Mouse (Mus musculus) inflammation-experienced regulatory T-cells (primary cell): Measurements from ENCODE around the gene Asprv1. TPM values are rescaled to one million over a fixed set of nuclear protein-coding genes. Genes with fewer than 3 reads are reported as not detected.

Experiments
- polyA plus RNA-seq, 2 experiments: library from polyadenylated mRNA; unstranded; fragments of 100-300 nt; shearing (Covaris generic); gene quantifications; one replicate each; pipeline ENCODE4 v1.2.1; 2017

The Asprv1 gene
- polyA plus RNA-seq, result under 1 TPM in 1 of 2 experiments, not detected in 1; 0.72 TPM

GRCm38 (mm10) chr6:86627946-86628345, at the start of gene Asprv1:
TSS of gene Asprv1 (plus strand) at chr6:86628164.

GRCm38 (mm10) chr6:86668580-86669239, 40.7 kb downstream of the Asprv1 start, which contains the start of gene Mxd1:
TSS of gene Mxd1 (minus strand) at chr6:86669161.

Other genes with a start within 250 kb of the Asprv1 start
- gene Pcyox1, start 231.0 kb upstream of the Asprv1 start, polyA plus RNA-seq, result 1 to 10 TPM; 6.3 to 8.4 TPM
- 100 to 1,000 TPM in 1 of 2 experiments, 10 to 100 TPM in 1; 97.6 to 106 TPM for gene Tia1, start 223.9 kb upstream of the Asprv1 start, polyA plus RNA-seq
- gene Gm44790, start 201.5 kb upstream of the Asprv1 start, polyA plus RNA-seq, result not detected
- gene C87436, start 189.8 kb upstream of the Asprv1 start, polyA plus RNA-seq, result 10 to 100 TPM; 39.7 to 54.0 TPM
- 100 to 1,000 TPM; 296 to 370 TPM for gene Pcbp1, start 101.8 kb upstream of the Asprv1 start, polyA plus RNA-seq
- 10 to 100 TPM; 54.7 to 58.9 TPM for gene Mxd1, start 41.0 kb downstream of the Asprv1 start, polyA plus RNA-seq
- gene Snrnp27, start 56.4 kb downstream of the Asprv1 start, polyA plus RNA-seq, result 10 to 100 TPM; 76.9 to 97.0 TPM
- gene Gmcl1, start 105.2 kb downstream of the Asprv1 start, polyA plus RNA-seq, result 10 to 100 TPM; 64.3 to 77.5 TPM
- gene Anxa4, start 165.4 kb downstream of the Asprv1 start, polyA plus RNA-seq, result 10 to 100 TPM in 1 of 2 experiments, 1 to 10 TPM in 1; 8.7 to 21.1 TPM
- gene Aak1, start 221.4 kb downstream of the Asprv1 start, polyA plus RNA-seq, result 10 to 100 TPM; 80.4 to 81.3 TPM